Mouse (Mus musculus): ENCODE data around the gene Ppp1r21.

DNA sequence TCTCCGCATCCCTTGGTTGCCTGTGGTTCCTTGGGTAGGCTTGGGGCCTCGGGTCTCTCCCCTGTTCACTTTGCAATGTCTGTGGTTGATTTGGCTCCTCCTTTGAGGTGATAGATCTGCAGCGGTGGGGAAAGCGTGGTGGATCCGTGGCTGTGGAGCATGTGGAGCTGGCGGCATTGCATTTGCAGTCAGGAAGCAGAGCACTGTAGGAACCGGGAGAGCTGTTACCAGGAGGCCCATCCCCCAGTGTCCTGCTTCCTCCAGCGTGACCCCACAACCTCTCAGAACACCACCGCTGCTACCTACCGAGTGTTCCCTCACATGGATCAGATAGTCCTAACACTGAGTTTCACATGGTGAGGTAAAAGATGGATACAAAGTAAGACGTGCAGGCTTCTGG lies 40.9 kb downstream of the Ppp1r21 start:
- TF ChIP-seq ZNF384 (IDR thresholded peaks at IDR 0.05; ENCODE audit: low read depth, low read length) = no peak
- no peak for TF ChIP-seq ZC3H11A (IDR thresholded peaks at IDR 0.05; ENCODE audit: borderline replicate concordance, low read depth, low read length)
- no peak for TF ChIP-seq MAFK (IDR thresholded peaks at IDR 0.05; ENCODE audit: insufficient read depth, low read depth, low read length)
